Mouse (Mus musculus) adrenal gland, postnatal 14 days (tissue): Measurements from ENCODE around the gene Pde4d. TPM values are rescaled to one million over a fixed set of nuclear protein-coding genes. Genes with fewer than 3 reads are reported as not detected.
A peak's percentile ranks its signal among the peaks of the same experiment; 100 is the strongest.

Experiments
- DNase-seq: peaks from one replicate; pipeline ENCODE4 v3.0.0; 2021; ENCODE audit warnings: mixed read lengths
- total RNA-seq: library from RNA; stranded (reverse); gene quantifications from 2 replicates; pipeline ENCODE4 v1.2.3, GENCODE M21; 2021

The Pde4d gene
- total RNA-seq, 1 experiment from 2014 or later: 67.1 TPM

GRCm38 (mm10) chr13:109706579-109706978 is 1256.8 kb downstream of the Pde4d start:
- no peak for DNase-seq

- no peak for DNase-seq
These were observed 1257.4 kb downstream of the Pde4d start for GRCm38 (mm10) chr13:109707154-109707553.

GRCm38 (mm10) chr13:109708326-109708725 is 1258.6 kb downstream of the Pde4d start:
- no peak for DNase-seq

GRCm38 (mm10) chr13:109714581-109714980 is 1264.8 kb downstream of the Pde4d start:
- DNase-seq: no peak

GRCm38 (mm10) chr13:109715321-109715720 is 1265.6 kb downstream of the Pde4d start:
- no peak for DNase-seq

- no peak for DNase-seq
These were observed 1270.5 kb downstream of the Pde4d start for GRCm38 (mm10) chr13:109720127-109720713.

- no peak for DNase-seq
These were observed 1272.7 kb downstream of the Pde4d start for GRCm38 (mm10) chr13:109722237-109723119.

GRCm38 (mm10) chr13:109727346-109727745 is 1277.6 kb downstream of the Pde4d start:
- DNase-seq: no peak

- DNase-seq: no peak
These were observed 1279.9 kb downstream of the Pde4d start for GRCm38 (mm10) chr13:109729612-109730011.

GRCm38 (mm10) chr13:109732655-109733376 is 1283.1 kb downstream of the Pde4d start:
- no peak for DNase-seq

- DNase-seq: no peak
These were observed 1286.7 kb downstream of the Pde4d start for GRCm38 (mm10) chr13:109736290-109737078.

- no peak for DNase-seq
These were observed 1296.7 kb downstream of the Pde4d start for GRCm38 (mm10) chr13:109746492-109746891.

GRCm38 (mm10) chr13:109752236-109752863 is 1302.6 kb downstream of the Pde4d start:
- DNase-seq: peak; percentile 44

GRCm38 (mm10) chr13:109756854-109757253 is 1307.1 kb downstream of the Pde4d start:
- no peak for DNase-seq

- peak; percentile 56 for DNase-seq
These were observed 1309.5 kb downstream of the Pde4d start for GRCm38 (mm10) chr13:109759201-109759600.

GRCm38 (mm10) chr13:109761081-109761480 is 1311.3 kb downstream of the Pde4d start:
- peak; percentile 34 for DNase-seq

- DNase-seq: no peak
These were observed 1325.0 kb downstream of the Pde4d start for GRCm38 (mm10) chr13:109774791-109775190.

GRCm38 (mm10) chr13:109775197-109775596 is 1325.4 kb downstream of the Pde4d start:
- peak; percentile 30 for DNase-seq

GRCm38 (mm10) chr13:109776116-109776515 is 1326.4 kb downstream of the Pde4d start:
- DNase-seq: peak; percentile 93

GRCm38 (mm10) chr13:109776995-109777394 is 1327.2 kb downstream of the Pde4d start:
- no peak for DNase-seq

GRCm38 (mm10) chr13:109777441-109777840 is 1327.7 kb downstream of the Pde4d start:
- DNase-seq: no peak
